Mouse (Mus musculus) embryonic fibroblast, embryonic 13.5 days (primary cell): ENCODE data around the gene Usp6nl.

ENCODE experiments used
- CTCF ChIP-seq: IDR thresholded peaks from 2 replicates; pipeline ENCODE4 v1.5.1; 2011; ENCODE audit warnings: mild to moderate bottlenecking, control low read depth, low read length, moderate library complexity, borderline replicate concordance; ENCODE audit not compliant: insufficient read depth
- POLR2A ChIP-seq: IDR thresholded peaks from 2 replicates; pipeline ENCODE4 v1.6.1; 2011; ENCODE audit warnings: low read depth, mild to moderate bottlenecking, control low read depth, low read length, moderate library complexity

GRCm38 (mm10) chr2:6328927-6329326 lies 6.5 kb downstream of the Usp6nl start:
- no peak for TF ChIP-seq CTCF
- no peak for TF ChIP-seq POLR2A
